Mouse (Mus musculus) neural tube, embryonic 11.5 days (tissue): ENCODE measurements around the gene Sfmbt2. TPM values are rescaled to one million over a fixed set of nuclear protein-coding genes. Genes with fewer than 3 reads are reported as not detected.

Experiments
- ATAC-seq: fragments of 200-750 bp; cut with Nextera tagmentation; 2 replicates; pipeline ENCODE4 v1.8.0; 2017; ENCODE audit warnings: moderate number of reproducible peaks, mild to moderate bottlenecking, moderate TSS enrichment, moderate library complexity; ENCODE audit not compliant: insufficient read depth, low FRiP score, low TSS enrichment
- DNase-seq: peaks from one replicate; pipeline ENCODE4 v3.0.0-alpha.2; 2015; ENCODE audit warnings: low spot score
- H3K27ac ChIP-seq: fragments of 300-500 bp; sonication (generic); 2 replicates; pipeline ENCODE4 v1.5.1; 2014; ENCODE audit warnings: low read depth, mild to moderate bottlenecking, low read length
- H3K27me3 ChIP-seq: fragments of 300-500 bp; sonication (generic); 2 replicates; pipeline ENCODE4 v1.6.1; 2014; ENCODE audit warnings: mild to moderate bottlenecking, low read length, mixed read lengths; ENCODE audit not compliant: control insufficient read depth, insufficient read depth
- H3K36me3 ChIP-seq: fragments of 300-500 bp; sonication (generic); 2 replicates; pipeline ENCODE4 v1.6.1; 2014; ENCODE audit warnings: mild to moderate bottlenecking, low read length, moderate library complexity, mixed read lengths; ENCODE audit not compliant: control insufficient read depth, insufficient read depth
- H3K4me1 ChIP-seq: fragments of 300-500 bp; sonication (generic); 2 replicates; pipeline ENCODE4 v1.6.1; 2014; ENCODE audit warnings: low read length, mixed read lengths; ENCODE audit not compliant: control insufficient read depth, insufficient read depth
- H3K4me2 ChIP-seq: fragments of 300-500 bp; sonication (generic); 2 replicates; pipeline ENCODE4 v1.6.1; 2014; ENCODE audit warnings: low read depth, mild to moderate bottlenecking, moderate library complexity
- H3K4me3 ChIP-seq: fragments of 300-500 bp; sonication (generic); 2 replicates; pipeline ENCODE4 v1.5.1; 2014; ENCODE audit warnings: low read depth, low read length
- H3K9ac ChIP-seq: fragments of 300-500 bp; sonication (generic); 2 replicates; pipeline ENCODE4 v1.6.1; 2014; ENCODE audit warnings: mild to moderate bottlenecking, low read length
- H3K9me3 ChIP-seq: fragments of 300-500 bp; sonication (generic); 2 replicates; pipeline ENCODE4 v1.6.1; 2016; ENCODE audit warnings: low read length; ENCODE audit not compliant: control insufficient read depth
- WGBS: fragments of 180-500 bp; shearing (Covaris S2); extraction: QIAGEN DNeasy Blood & Tissue Kit; methylation state at CpG from one replicate; pipeline ENCODE4 v1.1.7; 2014; 5-methylcytosine and 5-hydroxymethylcytosine counted together
- polyA plus RNA-seq: library from polyadenylated mRNA; unstranded; fragments of >200 nt; fragmentation: Nextera tagmentation; extraction: Ambion mirVana; gene quantifications from 2 replicates; pipeline ENCODE4 v1.2.1, GENCODE M21; 2014

Gene Sfmbt2
- polyA plus RNA-seq, 1 experiment from 2014 or later: 2.7 TPM

DNA sequence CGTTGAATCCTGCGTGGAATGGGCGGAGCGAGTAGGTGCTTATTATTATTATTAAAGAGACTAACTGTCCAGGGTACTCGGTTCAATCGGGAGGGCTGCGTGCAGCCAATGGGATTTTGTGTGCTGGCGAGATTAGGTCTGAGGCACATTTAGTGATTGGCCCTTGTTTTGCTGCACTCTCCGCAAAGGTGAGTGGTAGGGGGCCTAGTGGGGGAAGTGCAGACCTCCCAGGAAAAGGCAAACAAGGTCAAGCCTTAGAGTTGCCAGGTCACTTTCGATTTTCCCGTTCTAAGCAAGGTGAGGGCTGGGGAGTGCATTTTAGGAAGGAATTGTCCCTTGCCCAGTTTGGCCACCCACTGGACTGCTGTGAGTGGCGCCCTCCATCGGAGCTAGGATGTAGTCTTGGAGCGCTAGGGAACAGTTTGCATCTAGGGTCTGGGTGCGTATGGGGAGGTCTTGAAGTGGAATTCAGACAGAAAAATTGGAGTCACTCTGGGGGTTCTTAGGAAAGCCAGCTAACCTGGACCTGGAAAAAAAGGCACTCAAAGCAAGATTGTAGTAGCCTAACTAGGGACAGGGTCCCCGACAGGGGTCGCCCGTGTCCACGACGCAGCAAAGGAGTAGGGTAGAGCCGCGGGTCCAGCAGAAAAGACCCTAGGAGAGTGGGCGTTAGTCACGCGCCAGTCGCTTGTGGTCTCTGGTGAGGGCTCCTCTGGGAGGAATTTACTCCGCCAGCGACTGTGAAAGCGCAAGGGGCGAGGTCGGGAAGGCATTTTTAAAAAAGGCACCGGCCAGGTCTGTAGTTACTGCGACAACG is 4.1 kb downstream of the Sfmbt2 start:
- 0 out of 2 replicates have a peak, but pooled peaks cover 6% of the 10 kb centered on the region for H3K4me1 ChIP-seq
- ATAC-seq (peak; percentile 84), DNase-seq (peak; percentile 84)
- H3K36me3 ChIP-seq: no peaks in the 10 kb centered on the region
- WGBS: under 1% methylated on average over 34 of the region's 34 CpGs
- peak overlapping the region; percentile 29; the same call in 1 of the 2 replicates for H3K9ac ChIP-seq
- peak overlapping the region; percentile 56 for H3K4me3 ChIP-seq
- peaks cover 47% of the 10 kb centered on the region for H3K27me3 ChIP-seq
- H3K4me2 ChIP-seq: peak overlapping the region; percentile 94
- no peaks in the 10 kb centered on the region for H3K9me3 ChIP-seq
- H3K27ac ChIP-seq: no peak overlapping the region

DNA sequence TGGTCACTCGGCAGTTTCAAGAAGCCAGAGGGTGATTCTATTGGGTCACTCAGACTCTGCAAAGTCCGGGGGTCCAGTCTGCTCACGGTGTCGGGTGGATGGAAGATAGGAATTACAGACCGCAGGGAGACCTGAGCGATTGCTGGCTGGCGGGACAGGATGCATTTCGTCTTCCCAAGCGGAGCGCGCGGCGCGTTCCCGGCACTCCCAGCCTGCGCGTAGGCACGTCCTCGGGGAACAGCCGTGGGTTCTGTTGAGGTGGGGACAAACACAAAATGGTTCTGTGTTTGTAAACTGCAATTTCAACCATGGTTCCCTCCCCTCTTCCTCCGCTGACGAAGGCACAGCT is 4.7 kb downstream of the Sfmbt2 start:
- H3K4me3 ChIP-seq: peak overlapping the region; percentile 56
- no peaks in the 10 kb centered on the region for H3K9me3 ChIP-seq
- peak overlapping the region; percentile 94 for H3K4me2 ChIP-seq
- H3K36me3 ChIP-seq: no peaks in the 10 kb centered on the region
- H3K27ac ChIP-seq: no peak overlapping the region
- 0 out of 2 replicates have a peak, but pooled peaks cover 6% of the 10 kb centered on the region for H3K4me1 ChIP-seq
- H3K27me3 ChIP-seq: peaks cover 41% of the 10 kb centered on the region
- WGBS: 0% methylated on average over 22 of the region's 22 CpGs
- peak overlapping the region; percentile 29; the same call in 1 of the 2 replicates for H3K9ac ChIP-seq
- ATAC-seq (peak; percentile 29), DNase-seq (no peak)

DNA sequence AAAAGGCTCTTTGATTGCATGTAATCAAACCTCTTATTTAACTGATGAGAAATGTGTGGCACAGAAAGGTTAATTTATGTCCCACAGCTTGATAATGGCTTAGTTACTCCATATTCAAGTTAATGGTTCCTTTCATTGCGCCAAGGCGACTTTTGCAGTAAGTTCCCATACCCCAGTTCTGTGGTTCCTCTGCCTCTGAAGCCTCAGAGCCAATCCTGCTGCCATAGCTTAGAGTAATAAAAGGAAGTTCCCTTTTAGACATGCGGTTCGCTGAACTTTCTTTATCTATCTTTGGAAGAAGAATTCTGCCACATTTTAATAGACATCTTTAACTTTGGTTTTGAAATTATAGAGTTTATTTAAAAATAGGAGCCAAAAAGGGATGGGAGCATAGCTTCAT is 19.7 kb downstream of the Sfmbt2 start:
- Histone ChIP-seq H3K27ac (no peak overlapping the region), H3K4me1 (no peaks in the 10 kb centered on the region), H3K4me2 (no peak overlapping the region), H3K4me3 (no peak overlapping the region), H3K9ac (no peak overlapping the region), H3K27me3 (no peaks in the 10 kb centered on the region), H3K36me3 (no peaks in the 10 kb centered on the region), H3K9me3 (no peaks in the 10 kb centered on the region)
- ATAC-seq: no peak
- no peak for DNase-seq
- 61% methylated on average over 4 of the region's 4 CpGs for WGBS

DNA sequence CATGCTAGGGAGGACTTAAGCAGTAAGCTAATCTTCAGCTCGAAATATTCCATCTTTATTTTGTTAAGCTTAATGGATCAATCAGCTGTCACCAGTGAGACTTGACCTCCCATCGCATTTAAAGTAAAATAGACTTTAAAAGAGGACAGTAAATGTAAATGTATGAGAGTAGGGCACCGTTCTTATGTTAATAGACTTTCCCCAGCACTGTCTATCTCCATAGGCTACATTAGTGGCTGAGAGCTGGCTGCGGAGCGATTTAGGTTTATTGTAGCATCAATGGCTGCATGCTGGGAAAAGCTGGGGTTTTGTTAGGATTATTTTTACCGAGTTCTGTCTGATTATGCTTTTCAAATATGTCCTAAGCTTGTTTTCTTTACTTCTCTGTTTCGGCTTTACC is 20.5 kb downstream of the Sfmbt2 start:
- no peak overlapping the region for H3K4me2 ChIP-seq
- ATAC-seq (no peak), DNase-seq (no peak)
- no peak overlapping the region for H3K4me3 ChIP-seq
- no peak overlapping the region for H3K9ac ChIP-seq
- no peaks in the 10 kb centered on the region for H3K9me3 ChIP-seq
- H3K4me1 ChIP-seq: no peaks in the 10 kb centered on the region
- 11% methylated on average over 7 of the region's 7 CpGs for WGBS
- no peaks in the 10 kb centered on the region for H3K27me3 ChIP-seq
- H3K36me3 ChIP-seq: no peaks in the 10 kb centered on the region
- no peak overlapping the region for H3K27ac ChIP-seq

DNA sequence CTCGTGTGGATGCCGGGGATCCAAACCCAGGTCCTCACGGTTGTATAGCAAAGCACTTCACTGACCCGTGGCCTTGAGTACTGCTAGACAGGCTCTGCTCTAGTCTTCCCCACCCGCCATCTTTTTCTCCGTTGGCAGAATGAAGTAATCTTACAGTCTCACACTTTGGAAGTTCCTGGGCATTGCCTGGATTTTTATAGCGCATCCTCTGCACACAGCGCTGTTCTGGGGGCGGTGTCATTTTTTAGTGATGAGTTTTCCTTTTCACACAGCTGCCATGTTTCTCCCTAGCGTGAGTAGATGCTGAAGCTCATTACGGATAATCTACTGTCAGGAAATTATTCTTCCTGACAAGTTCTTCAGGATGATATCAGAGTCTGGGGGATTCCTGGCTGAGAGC is 24.8 kb downstream of the Sfmbt2 start:
- Histone ChIP-seq H3K27ac (no peak overlapping the region), H3K9ac (no peak overlapping the region), H3K36me3 (no peaks in the 10 kb centered on the region), H3K4me1 (no peaks in the 10 kb centered on the region), H3K9me3 (no peaks in the 10 kb centered on the region), H3K4me3 (no peak overlapping the region), H3K27me3 (no peaks in the 10 kb centered on the region), H3K4me2 (no peak overlapping the region)
- ATAC-seq: no peak
- DNase-seq: no peak
- 90% methylated on average over 11 of the region's 11 CpGs for WGBS

DNA sequence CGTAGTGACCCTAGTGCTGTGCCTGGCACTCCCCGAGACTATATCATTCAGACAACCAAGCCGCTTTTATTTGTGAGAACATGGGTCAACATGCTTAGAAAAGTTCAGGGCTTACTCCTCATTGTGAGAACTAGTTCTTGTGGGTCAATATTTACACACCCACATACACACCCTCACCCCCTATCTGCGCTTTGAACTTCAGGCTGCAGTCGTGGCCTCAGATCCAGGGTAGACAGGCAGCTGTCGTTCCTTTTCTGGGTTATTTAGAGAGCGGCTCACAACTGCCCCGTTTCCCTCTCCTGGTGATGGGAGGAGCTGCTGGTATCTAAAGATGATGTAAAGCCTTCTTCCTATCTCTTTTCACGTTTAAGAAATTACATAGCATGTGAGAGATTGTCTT is 27.5 kb downstream of the Sfmbt2 start:
- no peaks in the 10 kb centered on the region for H3K36me3 ChIP-seq
- no peak overlapping the region for H3K27ac ChIP-seq
- H3K4me1 ChIP-seq: no peaks in the 10 kb centered on the region
- no peaks in the 10 kb centered on the region for H3K27me3 ChIP-seq
- no peak for DNase-seq
- no peak overlapping the region for H3K4me3 ChIP-seq
- H3K9ac ChIP-seq: no peak overlapping the region
- H3K4me2 ChIP-seq: no peak overlapping the region
- WGBS: 71% methylated on average over 9 of the region's 9 CpGs
- no peak for ATAC-seq
- no peaks in the 10 kb centered on the region for H3K9me3 ChIP-seq

DNA sequence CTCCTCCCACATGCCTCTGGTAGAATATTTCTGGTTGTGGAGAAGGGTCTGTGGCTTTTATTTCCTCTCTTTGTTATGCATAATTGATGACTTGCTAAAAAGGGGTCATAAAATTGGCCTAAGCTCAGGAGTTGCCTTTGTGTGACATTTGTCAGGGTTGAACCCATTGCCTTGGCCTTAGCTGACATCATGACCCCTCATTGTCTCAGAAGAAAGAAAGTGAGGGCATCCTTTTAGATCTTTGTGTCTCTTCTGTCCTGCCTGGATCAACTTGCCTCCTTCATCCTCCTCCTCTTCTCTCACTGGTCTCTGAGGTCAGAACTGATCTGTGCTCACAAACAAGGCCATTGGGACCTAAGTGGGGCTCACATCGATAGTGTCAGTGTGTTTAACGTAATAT is 35.8 kb downstream of the Sfmbt2 start:
- WGBS: 33% methylated on average over 2 of the region's 2 CpGs

DNA sequence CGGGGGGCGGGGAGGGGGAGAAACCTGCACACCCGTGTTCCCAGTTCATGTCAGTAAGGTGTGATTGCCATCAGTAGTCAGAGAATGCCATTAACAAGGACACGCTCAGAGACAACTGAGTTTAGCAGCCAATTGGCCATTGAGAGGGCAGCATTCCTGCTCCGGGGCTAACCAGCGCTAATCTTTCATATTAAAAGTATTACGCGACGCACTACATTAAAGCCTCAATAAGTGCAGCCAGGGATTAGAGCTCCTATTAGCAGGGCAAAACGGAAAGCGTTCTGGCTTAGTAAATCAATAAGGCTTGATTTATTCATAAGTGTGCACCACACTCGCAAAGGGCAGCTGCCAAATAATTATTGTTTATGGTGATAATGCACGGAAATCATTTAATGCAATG is 39.1 kb downstream of the Sfmbt2 start:
- Histone ChIP-seq H3K27me3 (no peaks in the 10 kb centered on the region), H3K9me3 (no peaks in the 10 kb centered on the region), H3K4me3 (no peak overlapping the region), H3K27ac (no peak overlapping the region), H3K4me1 (no peaks in the 10 kb centered on the region; the same call in 1 of the 2 replicates), H3K4me2 (no peak overlapping the region), H3K36me3 (no peaks in the 10 kb centered on the region), H3K9ac (no peak overlapping the region)
- ATAC-seq (no peak), DNase-seq (no peak)
- WGBS: 82% methylated on average over 13 of the region's 13 CpGs

More for the DNA sequence above, 35.8 kb downstream of the Sfmbt2 start:
- Histone ChIP-seq H3K9ac (no peak overlapping the region), H3K4me3 (no peak overlapping the region), H3K4me2 (no peak overlapping the region), H3K4me1 (no peaks in the 10 kb centered on the region; the same call in 1 of the 2 replicates), H3K9me3 (no peaks in the 10 kb centered on the region), H3K36me3 (no peaks in the 10 kb centered on the region), H3K27ac (no peak overlapping the region), H3K27me3 (no peaks in the 10 kb centered on the region)
- DNase-seq (no peak), ATAC-seq (0 out of 2 replicates have a peak, but pooled peaks have one; percentile 25)

DNA sequence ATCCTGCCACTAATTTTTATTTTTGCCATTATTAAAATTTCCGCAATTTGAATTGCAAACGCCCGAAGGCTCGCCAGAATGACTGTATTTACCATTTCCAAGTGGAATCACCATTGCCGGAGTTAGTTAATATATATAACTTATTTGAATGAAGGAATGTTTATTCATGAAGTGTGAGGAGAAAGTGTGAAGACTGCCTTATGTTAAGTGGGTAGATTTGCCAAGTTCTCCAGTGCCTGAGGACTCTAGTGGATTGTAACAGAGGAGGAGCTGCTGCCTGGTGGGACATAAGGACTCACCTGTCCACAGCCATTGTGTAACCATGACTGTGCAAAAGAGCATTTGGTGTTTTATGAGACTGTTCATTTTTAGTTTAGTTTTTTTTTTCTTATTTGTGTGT is 39.8 kb downstream of the Sfmbt2 start:
- DNase-seq: no peak
- H3K4me3 ChIP-seq: no peak overlapping the region
- WGBS: 91% methylated on average over 5 of the region's 5 CpGs
- H3K27ac ChIP-seq: no peak overlapping the region
- no peaks in the 10 kb centered on the region for H3K9me3 ChIP-seq
- H3K4me2 ChIP-seq: no peak overlapping the region
- H3K36me3 ChIP-seq: no peaks in the 10 kb centered on the region
- no peaks in the 10 kb centered on the region for H3K27me3 ChIP-seq
- no peak for ATAC-seq
- no peak overlapping the region for H3K9ac ChIP-seq
- H3K4me1 ChIP-seq: no peaks in the 10 kb centered on the region; the same call in 1 of the 2 replicates
